10 mouse cellular contexts compared by ENCODE assay signal in the genomic region with DNA sequence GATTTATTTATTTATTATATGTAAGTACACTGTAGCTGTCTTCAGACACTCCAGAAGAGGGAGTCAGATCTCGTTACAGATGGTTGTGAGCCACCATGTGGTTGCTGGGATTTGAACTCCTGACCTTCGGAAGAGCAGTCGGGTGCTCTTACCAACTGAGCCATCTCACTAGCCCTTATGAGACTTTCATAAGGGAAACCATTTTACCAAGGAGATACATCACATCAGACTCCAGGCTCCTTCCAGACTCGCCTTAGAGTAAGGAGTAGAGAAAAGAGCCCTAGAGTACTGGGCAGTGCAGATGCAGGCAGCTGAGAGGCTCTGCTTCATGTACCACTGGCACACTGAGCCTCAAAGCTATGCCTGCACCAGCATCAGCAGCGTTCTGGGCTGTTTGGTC. TPM values are rescaled to one million over a fixed set of nuclear protein-coding genes. Genes with fewer than 3 reads are reported as not detected.
"Had no signal": no experiment of that assay in that cellular context is flagged by ENCODE, and none has a peak within 500 bp of the region (broad histone marks: within the 10 kb centered on the region; RNA-seq: fewer than 3 reads in every experiment).

No protein-coding gene starts in this region.

RNA-seq across cellular contexts. Expression of gene Myl7, which starts 10.0 kb away (rescaled TPM):
- total RNA-seq: layer of hippocampus, adult 8-10 months; layer of hippocampus, postnatal 10 days; layer of hippocampus, postnatal 36 days; left cerebral cortex, adult 2 months; left cerebral cortex, postnatal 10 days; left cerebral cortex, postnatal 36 days; megakaryocyte progenitor cell, adult 5-6 weeks; megakaryocyte-erythroid progenitor cell, adult 5-6 weeks; midbrain, postnatal 0 days had no signal
- polyA plus RNA-seq: midbrain, embryonic 14.5 days; midbrain, postnatal 0 days had no signal

RNA-seq across cellular contexts. Expression of gene Aebp1, which starts 26.8 kb away (rescaled TPM):
- total RNA-seq: megakaryocyte progenitor cell, adult 5-6 weeks; megakaryocyte-erythroid progenitor cell, adult 5-6 weeks had no signal
